30 mouse cellular contexts compared by ENCODE assay signal in genomic region chr4:39508866-39509265, GRCm38 (mm10). TPM values are rescaled to one million over a fixed set of nuclear protein-coding genes. Genes with fewer than 3 reads are reported as not detected.
"Had no signal": no experiment of that assay in that cellular context is flagged by ENCODE, and none has a peak within 500 bp of the region (broad histone marks: within the 10 kb centered on the region; RNA-seq: fewer than 3 reads in every experiment).

No protein-coding gene starts in this region.

- H3K36me3 ChIP-seq: heart, embryonic 10.5 days; heart, embryonic 12.5 days; hindbrain, embryonic 10.5 days; hindbrain, embryonic 12.5 days; intestine, embryonic 15.5 days; kidney, embryonic 15.5 days; limb, embryonic 13.5 days; limb, embryonic 15.5 days; liver, embryonic 12.5 days had no signal

- H3K4me3 ChIP-seq: gastrocnemius, adult 2 months; heart, embryonic 10.5 days; heart, embryonic 12.5 days; hindbrain, embryonic 10.5 days; hindbrain, embryonic 12.5 days; intestine, embryonic 15.5 days; kidney, embryonic 15.5 days; layer of hippocampus, adult 2 months; left cerebral cortex, adult 2 months; limb, embryonic 13.5 days; limb, embryonic 15.5 days; liver, embryonic 12.5 days had no signal

- H3K9ac ChIP-seq: heart, embryonic 12.5 days; hindbrain, embryonic 12.5 days; hindbrain, embryonic 14.5 days; intestine, embryonic 15.5 days; kidney, embryonic 15.5 days; limb, embryonic 13.5 days; limb, embryonic 15.5 days; liver, embryonic 12.5 days had no signal

- ATAC-seq: hindbrain, embryonic 16.5 days; inflammation-experienced regulatory T-cells, adult 6 months; intestine, embryonic 15.5 days; intestine, postnatal 0 days; liver, embryonic 12.5 days had no signal

- H3K27ac ChIP-seq: gastrocnemius, adult 2 months; heart, embryonic 10.5 days; hindbrain, embryonic 10.5 days; hindbrain, embryonic 12.5 days; hindbrain, embryonic 14.5 days; intestine, embryonic 15.5 days; kidney, embryonic 15.5 days; layer of hippocampus, adult 2 months; left cerebral cortex, adult 2 months; limb, embryonic 13.5 days; limb, embryonic 15.5 days; liver, embryonic 12.5 days had no signal

- H3K9me3 ChIP-seq: heart, embryonic 10.5 days; heart, embryonic 12.5 days; hindbrain, embryonic 10.5 days; hindbrain, embryonic 12.5 days; intestine, embryonic 15.5 days; kidney, embryonic 15.5 days; limb, embryonic 13.5 days; limb, embryonic 15.5 days; liver, embryonic 12.5 days had no signal

- DNase-seq: gastrocnemius, adult 2 months; gastrocnemius, postnatal 10 days; gastrocnemius, postnatal 25 days; heart, adult 18-20 months; heart, postnatal 10 days; heart, postnatal 4 days; kidney, adult 18-20 months; kidney, adult 9 months; kidney, postnatal 10 days; kidney, postnatal 25 days; kidney, postnatal 4 days; left cerebral cortex, postnatal 4 days had no signal

- H3K4me1 ChIP-seq: heart, embryonic 10.5 days; heart, embryonic 12.5 days; hindbrain, embryonic 10.5 days; hindbrain, embryonic 12.5 days; intestine, embryonic 15.5 days; kidney, embryonic 15.5 days; limb, embryonic 13.5 days; limb, embryonic 15.5 days; liver, embryonic 12.5 days had no signal

- H3K4me2 ChIP-seq: heart, embryonic 12.5 days; hindbrain, embryonic 12.5 days; hindbrain, embryonic 14.5 days; intestine, embryonic 15.5 days; kidney, embryonic 15.5 days; limb, embryonic 13.5 days; limb, embryonic 15.5 days; liver, embryonic 12.5 days had no signal

- H3K27me3 ChIP-seq: heart, embryonic 12.5 days; hindbrain, embryonic 12.5 days; intestine, embryonic 15.5 days; kidney, embryonic 15.5 days; limb, embryonic 13.5 days; limb, embryonic 15.5 days; liver, embryonic 12.5 days had no signal

RNA-seq across cellular contexts. Expression of gene 1700009N14Rik, which starts 58.8 kb away (rescaled TPM):
- polyA plus RNA-seq: frontal cortex, adult 2 months; heart, embryonic 12.5 days; hindbrain, embryonic 10.5 days; hindbrain, embryonic 12.5 days; hindbrain, embryonic 14.5 days; hindbrain, embryonic 16.5 days; inflammation-experienced regulatory T-cells, adult 6 months; kidney, embryonic 15.5 days; limb, embryonic 11.5 days; limb, embryonic 15.5 days; liver, adult 2 months; liver, embryonic 12.5 days had no signal
